Mouse (Mus musculus): ENCODE results near the gene Coro2b.

Coro2b gene

DNA sequence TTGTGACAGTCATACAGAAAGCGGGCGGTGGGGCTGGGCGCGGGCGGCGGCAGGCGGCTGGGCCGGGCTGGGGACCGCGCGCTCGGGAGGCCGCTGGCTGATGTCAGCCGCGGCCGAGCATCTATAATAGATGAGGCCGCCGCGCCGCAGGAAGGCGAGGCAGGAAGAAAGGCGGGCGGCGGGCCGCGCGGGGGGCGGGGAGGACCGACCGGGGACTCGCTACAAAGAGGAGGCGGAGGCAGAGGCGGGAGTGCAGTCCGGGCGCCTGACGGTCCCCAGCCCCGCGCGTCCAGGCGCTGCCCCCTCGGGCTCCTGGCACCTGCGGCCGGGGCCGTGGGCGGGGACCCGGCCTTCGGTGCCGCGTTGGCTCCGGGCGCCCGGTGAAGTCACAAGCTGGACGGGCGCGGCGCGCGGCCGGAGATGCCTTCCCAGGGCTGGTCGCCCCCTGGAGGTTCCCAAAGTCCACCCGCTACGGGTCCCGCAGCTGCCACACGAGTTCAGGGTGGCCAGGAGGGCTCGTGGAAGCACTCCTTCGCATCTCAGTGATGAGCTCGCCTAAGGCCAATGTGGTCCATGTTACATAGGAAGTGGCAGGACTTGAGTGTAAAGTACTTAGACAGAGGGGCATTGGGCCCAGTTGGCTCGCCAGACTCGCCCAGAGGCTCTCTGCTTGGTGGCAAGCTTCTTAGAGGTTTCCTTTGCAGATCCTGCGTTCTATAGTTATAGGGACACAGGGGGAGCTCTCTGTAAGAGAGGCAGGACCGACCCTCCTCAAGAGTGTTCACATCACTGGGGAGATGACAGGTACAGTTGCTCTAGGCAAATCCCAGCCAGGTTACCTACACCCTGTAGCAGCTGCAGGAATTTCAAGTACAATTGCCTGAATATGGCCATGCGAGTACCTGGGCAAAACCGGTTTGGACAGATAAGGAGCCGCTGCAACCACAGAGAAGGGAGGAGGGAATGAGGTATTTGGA is at the start of gene Coro2b:
Gene Coro2b (minus strand): TSS at position 390 of the 977 bp plus-strand sequence.
- DNase-seq (ENCODE audit: low read depth, low spot score), result peak; percentile 44

- DNase-seq (ENCODE audit: low read depth, low spot score), result no peak
These were observed 40.7 kb upstream of the Coro2b start for GRCm38 (mm10) chr9:62577558-62577957.

DNA sequence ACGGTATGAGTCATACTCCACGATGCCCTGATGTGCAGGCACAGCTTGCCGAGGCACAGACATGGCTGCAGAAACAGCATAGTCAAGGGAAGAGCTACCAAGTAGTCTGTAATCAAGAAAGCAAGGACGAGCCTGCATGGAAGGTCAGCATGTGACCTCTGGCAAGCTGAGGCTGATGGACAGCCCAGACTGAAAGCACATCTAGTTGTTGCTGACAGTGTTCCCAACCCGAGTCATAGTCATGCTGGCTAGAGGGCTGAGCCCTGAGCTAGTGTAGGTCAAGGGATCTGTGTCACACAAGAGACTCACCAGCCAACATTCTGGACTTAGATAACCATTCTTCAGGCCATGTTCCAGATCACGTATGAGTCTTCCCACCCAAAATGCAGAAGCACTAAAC is 32.3 kb upstream of the Coro2b start:
- no peak for DNase-seq (ENCODE audit: low read depth, low spot score)

DNA sequence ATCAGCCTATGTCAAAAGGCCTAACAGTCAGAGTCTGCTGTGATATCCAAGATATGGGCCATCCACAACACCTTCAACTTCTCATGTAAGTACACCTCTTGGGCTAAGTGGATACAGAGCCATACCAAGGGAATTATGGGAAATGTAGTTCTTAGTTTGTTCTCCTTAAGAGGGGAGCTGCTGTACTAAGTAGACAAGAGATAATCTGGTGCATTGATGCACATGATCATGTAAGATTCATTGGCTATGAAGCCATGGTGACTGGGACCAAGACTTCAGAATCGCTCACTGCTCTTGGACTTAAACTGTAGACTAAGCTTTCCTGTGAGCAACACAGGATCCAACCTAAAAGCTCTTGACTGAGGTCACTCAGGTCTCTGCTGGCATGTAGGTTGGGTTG is 31.0 kb upstream of the Coro2b start:
- DNase-seq (ENCODE audit: low read depth, low spot score), result no peak

GRCm38 (mm10) chr9:62562236-62562635 is 25.4 kb upstream of the Coro2b start:
- DNase-seq (ENCODE audit: low read depth, low spot score), result no peak

DNA sequence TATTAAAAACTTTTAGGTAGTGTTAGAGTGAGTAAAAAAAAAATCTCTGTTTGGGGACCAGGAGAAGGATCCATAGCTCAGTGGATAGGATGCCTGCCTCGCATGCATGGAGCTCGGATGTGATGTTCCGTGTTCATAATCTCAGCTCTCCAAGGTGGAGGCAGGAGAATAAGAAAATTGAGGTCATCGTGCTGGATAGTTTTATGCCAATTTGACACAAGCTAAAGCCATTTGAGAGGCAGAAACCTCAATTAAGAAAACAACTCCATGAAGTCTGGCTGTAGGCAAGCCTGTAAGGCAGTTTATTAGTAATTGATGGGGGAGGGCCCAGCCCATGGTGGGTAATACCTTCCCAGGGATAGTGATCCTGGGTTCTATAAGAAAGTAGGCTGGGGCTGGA is 23.6 kb upstream of the Coro2b start:
- no peak for DNase-seq (ENCODE audit: low read depth, low spot score)

- no peak for DNase-seq (ENCODE audit: low read depth, low spot score)
These were observed 23.2 kb upstream of the Coro2b start for GRCm38 (mm10) chr9:62560006-62560405.

GRCm38 (mm10) chr9:62559446-62559845 is 22.6 kb upstream of the Coro2b start:
- no peak for DNase-seq (ENCODE audit: low read depth, low spot score)

DNA sequence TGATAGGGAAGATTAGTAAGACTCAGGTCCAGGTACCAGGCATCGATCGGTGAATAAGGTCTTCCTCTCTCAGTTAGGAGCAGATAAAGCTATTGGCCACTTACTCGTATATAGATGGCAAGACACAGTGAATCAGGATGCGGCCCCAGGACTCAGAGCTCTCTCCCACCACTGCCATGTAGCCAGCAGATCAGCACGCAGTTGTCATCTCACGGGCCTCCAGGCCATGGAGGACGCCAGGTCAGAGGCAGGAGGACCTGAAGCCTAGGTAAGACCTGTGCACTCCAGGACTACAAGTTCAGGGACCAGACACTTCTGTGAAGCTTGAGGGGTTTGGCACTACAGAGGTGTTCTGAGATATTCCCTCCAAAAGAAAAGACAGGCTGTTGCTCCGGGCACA is 21.2 kb upstream of the Coro2b start:
- no peak for DNase-seq (ENCODE audit: low read depth, low spot score)

- DNase-seq (ENCODE audit: low read depth, low spot score), result no peak
These were observed 19.9 kb upstream of the Coro2b start for GRCm38 (mm10) chr9:62556748-62557147.

DNA sequence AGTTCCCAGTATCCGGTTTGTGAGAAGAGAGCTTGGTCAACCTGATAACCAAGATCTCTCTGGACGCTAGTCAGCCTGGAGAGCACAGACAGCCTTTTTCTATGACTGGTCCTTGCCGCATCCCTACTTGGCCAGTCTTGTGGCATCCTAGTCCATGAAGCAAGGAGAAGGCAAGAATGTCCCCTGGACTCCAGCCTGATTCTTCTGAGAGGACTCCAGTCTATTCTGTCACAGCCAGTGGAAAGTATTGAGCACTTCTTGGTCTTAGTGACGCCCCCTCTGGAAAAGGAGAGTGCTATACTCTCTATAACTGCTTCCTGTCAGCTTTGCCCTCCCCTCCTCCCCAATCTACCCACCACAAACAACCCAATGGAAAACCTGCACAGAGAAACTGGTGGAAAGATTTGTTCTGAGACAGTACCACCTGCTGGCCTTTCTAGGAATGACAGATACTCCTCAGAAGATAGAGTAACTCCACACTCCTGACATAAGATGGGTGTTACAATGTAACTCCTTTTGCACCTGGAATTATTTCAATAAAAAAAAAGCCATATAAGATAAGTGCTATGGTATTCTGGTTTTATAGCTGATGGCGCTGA is 18.5 kb upstream of the Coro2b start:
- DNase-seq (ENCODE audit: low read depth, low spot score), result peak; percentile 65

- no peak for DNase-seq (ENCODE audit: low read depth, low spot score)
These were observed 17.8 kb upstream of the Coro2b start for GRCm38 (mm10) chr9:62554606-62555005.

DNA sequence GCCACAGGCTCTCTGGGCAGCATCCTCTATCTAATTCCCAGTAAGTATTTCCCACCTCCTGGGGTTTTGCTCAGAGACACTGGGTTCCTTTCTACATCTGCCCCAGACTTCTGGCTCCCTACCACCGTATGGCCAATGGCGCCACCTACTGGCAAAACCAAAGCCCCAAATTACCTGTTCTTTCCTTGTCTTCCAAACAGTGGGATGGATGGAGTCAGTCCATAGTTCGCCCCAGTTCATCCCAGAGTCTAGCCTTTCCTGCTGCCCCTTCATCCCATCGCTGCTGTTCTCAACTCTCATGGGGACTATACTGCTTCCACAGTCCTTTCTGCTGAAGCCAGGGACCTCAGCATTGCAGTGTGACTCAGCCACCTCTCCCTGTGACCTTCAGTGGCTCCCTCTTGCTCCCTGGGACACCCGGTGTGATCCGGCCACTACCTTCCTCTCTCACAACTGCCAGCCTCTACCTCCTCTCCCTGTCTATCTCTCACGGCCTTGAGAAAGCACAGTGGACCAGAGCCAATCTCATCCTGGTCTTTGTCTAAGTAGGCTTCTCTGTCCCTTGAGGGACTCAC is 16.6 kb upstream of the Coro2b start:
- peak; percentile 76 for DNase-seq (ENCODE audit: low read depth, low spot score)

- no peak for DNase-seq (ENCODE audit: low read depth, low spot score)
These were observed 14.7 kb upstream of the Coro2b start for GRCm38 (mm10) chr9:62551531-62551930.

DNA sequence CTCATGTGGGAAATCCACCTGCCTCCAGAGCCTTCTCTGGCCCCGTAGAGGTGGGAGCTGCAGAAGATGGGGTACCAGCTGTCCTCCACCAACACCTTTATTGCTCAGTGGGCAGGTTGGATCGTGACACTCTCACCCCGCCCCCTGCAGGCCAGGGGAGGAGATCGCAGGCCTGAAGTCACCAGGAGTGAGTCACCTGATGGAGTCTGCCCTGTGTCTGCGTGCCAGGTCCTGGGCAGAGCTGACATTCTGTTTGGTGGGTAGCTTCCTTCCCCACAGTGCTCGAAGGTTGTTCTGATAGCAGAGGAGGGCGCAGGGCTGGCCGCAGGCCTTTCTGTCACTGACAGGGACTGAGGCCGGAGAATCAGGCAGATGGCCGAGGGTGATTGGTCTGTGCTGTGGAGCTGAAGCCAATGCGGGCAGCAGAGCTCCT is 13.8 kb upstream of the Coro2b start:
- peak; percentile 73 for DNase-seq (ENCODE audit: low read depth, low spot score)

- peak; percentile 83 for DNase-seq (ENCODE audit: low read depth, low spot score)
These were observed 13.0 kb upstream of the Coro2b start for GRCm38 (mm10) chr9:62549809-62550208.

- DNase-seq (ENCODE audit: low read depth, low spot score), result no peak
These were observed 10.6 kb upstream of the Coro2b start for GRCm38 (mm10) chr9:62547476-62547875.

DNA sequence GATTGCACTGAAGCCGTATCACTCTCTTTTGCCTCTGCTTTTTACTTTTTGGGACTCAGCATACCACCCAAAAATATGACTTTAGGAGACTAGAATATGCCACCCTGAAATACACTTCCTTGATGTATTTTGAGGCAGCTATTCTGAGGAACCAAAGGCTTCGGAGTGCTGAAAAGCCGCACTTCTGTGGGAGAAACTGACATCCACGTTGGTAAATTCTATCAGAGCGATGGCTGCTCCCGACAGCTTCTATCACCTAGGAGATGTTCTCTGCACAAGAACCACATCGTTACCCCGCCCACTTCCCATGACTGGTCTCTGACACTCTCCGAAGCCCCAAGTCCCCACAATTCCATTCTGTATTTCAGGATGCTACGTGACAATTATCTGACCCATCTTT is 8.0 kb upstream of the Coro2b start:
- no peak for DNase-seq (ENCODE audit: low read depth, low spot score)

- DNase-seq (ENCODE audit: low read depth, low spot score), result no peak
These were observed 7.0 kb upstream of the Coro2b start for GRCm38 (mm10) chr9:62543878-62544277.

- DNase-seq (ENCODE audit: low read depth, low spot score), result no peak
These were observed 4.8 kb upstream of the Coro2b start for GRCm38 (mm10) chr9:62541606-62542005.

DNA sequence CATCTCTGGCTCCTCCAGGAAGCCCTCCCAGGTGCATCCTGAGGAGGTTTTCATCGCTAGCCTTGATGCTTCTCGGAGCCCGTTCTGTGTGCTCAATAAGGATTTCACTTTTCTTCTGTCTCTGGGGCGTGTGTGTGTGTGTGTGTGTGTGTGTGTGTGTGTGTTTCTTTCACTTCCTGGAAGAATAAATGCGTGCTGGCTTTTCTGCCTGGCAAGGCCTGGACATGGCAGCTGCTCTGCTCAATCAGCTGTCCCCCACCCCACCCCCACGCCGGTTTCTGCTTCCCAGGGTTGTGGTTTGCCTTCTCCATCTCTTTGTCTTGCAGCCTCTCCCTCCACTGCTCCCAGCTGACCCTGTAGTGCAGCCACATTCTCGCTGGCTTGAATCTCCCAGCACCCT is 4.3 kb upstream of the Coro2b start:
- no peak for DNase-seq (ENCODE audit: low read depth, low spot score)

DNA sequence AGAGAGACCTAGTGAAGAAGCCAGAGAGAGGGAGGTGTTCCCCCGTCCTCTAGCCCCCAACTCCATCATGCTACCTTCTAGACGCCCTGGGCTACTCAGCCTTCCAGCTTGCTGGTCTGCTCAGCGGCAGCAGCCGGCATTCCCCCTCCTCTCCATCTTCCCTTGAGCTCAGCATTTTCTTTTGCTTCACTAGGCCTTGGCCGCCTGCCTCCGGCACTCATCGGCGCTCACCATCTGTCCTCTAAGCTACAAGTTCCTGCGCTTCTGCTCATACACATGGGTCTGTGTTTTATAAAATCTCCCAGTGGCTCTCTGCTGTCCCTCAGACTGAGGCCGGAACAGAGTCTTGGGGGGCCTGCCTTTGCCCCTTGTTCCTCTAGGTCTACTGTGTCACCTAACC is 3.9 kb upstream of the Coro2b start:
- DNase-seq (ENCODE audit: low read depth, low spot score), result no peak

GRCm38 (mm10) chr9:62540166-62540565 is 3.3 kb upstream of the Coro2b start:
- no peak for DNase-seq (ENCODE audit: low read depth, low spot score)

All from ES-CJ7 (cell line).